ENCODE assay signal across 8 mouse cellular contexts in genomic region chr5:33692393-33692792, GRCm38 (mm10). TPM values are rescaled to one million over a fixed set of nuclear protein-coding genes. Genes with fewer than 3 reads are reported as not detected.
DNase-seq lines count a peak whose midpoint lies in the region; ATAC-seq and TF ChIP-seq lines count a peak whose summit lies in the region.

No protein-coding gene starts in this region.

- peak overlapping the region; percentile 98 for H3K27ac ChIP-seq in lung, embryonic 15.5 days
- H3K27ac ChIP-seq in forebrain, embryonic 15.5 days (replicated peaks) = peak overlapping the region; percentile 71
- H3K27ac ChIP-seq in limb, embryonic 14.5 days (replicated peaks; ENCODE audit: low read depth, low read length) = peak overlapping the region; percentile 88
- peak overlapping the region; percentile 87 for H3K27ac ChIP-seq in stomach, embryonic 14.5 days (ENCODE audit: low read length)

- TF ChIP-seq POLR2A in limb, embryonic 14.5 days (IDR thresholded peaks at IDR 0.05; ENCODE audit: borderline replicate concordance, extremely low read depth, insufficient read depth, insufficient read length) = no peak

- 3% methylated on average over 24 of the region's 24 CpGs for WGBS in lung, embryonic 15.5 days
- 2% methylated on average over 24 of the region's 24 CpGs for WGBS in forebrain, embryonic 15.5 days
- 1% methylated on average over 24 of the region's 24 CpGs for WGBS in limb, embryonic 14.5 days
- WGBS in stomach, embryonic 14.5 days = 4% methylated on average over 24 of the region's 24 CpGs

- H3K27me3 ChIP-seq in lung, embryonic 15.5 days = 0 out of 2 replicates have a peak, but pooled peaks cover 5% of the 10 kb centered on the region
- H3K27me3 ChIP-seq in forebrain, embryonic 15.5 days = peaks cover 3% of the 10 kb centered on the region; the same call in 1 of the 2 replicates
- H3K27me3 ChIP-seq in limb, embryonic 14.5 days (ENCODE audit: control insufficient read depth, insufficient read depth, low read length) = no peaks in the 10 kb centered on the region; the same call in 1 of the 2 replicates
- H3K27me3 ChIP-seq in stomach, embryonic 14.5 days (ENCODE audit: control insufficient read depth, insufficient read depth, low read length) = no peaks in the 10 kb centered on the region

- H3K36me3 ChIP-seq in lung, embryonic 15.5 days = no peaks in the 10 kb centered on the region
- H3K36me3 ChIP-seq in forebrain, embryonic 15.5 days = no peaks in the 10 kb centered on the region
- H3K36me3 ChIP-seq in limb, embryonic 14.5 days (ENCODE audit: control insufficient read depth, insufficient read depth, low read length) = no peaks in the 10 kb centered on the region
- no peaks in the 10 kb centered on the region for H3K36me3 ChIP-seq in stomach, embryonic 14.5 days (ENCODE audit: control insufficient read depth, insufficient read depth, low read length)

- H3K4me3 ChIP-seq in lung, embryonic 15.5 days = no peak overlapping the region
- no peak overlapping the region for H3K4me3 ChIP-seq in forebrain, embryonic 15.5 days
- H3K4me3 ChIP-seq in limb, embryonic 14.5 days (replicated peaks; ENCODE audit: low read length) = no peak overlapping the region
- no peak overlapping the region for H3K4me3 ChIP-seq in stomach, embryonic 14.5 days (ENCODE audit: low read depth, low read length)

- peak; percentile 15; the same call in 1 of the 2 replicates for ATAC-seq in lung, embryonic 15.5 days (ENCODE audit: borderline replicate concordance, extremely low read depth, low FRiP score, low TSS enrichment)
- no peak for ATAC-seq in forebrain, embryonic 15.5 days (replicated peaks)
- peak; percentile 81 for ATAC-seq in limb, embryonic 14.5 days (ENCODE audit: low FRiP score, low read depth)
- ATAC-seq in stomach, embryonic 14.5 days (ENCODE audit: insufficient number of reproducible peaks, insufficient read depth, low FRiP score, low read depth) = peak; percentile 21; the same call in 1 of the 2 replicates
- no peak for ATAC-seq in monocyte, adult 5-6 weeks (replicated peaks; ENCODE audit: insufficient number of reproducible peaks, low FRiP score, low TSS enrichment, poor library complexity, severe bottlenecking)

- no peak for DNase-seq in lung, postnatal 25 days (ENCODE audit: low spot score)
- DNase-seq in limb, embryonic 14.5 days (ENCODE audit: low spot score) = peak; percentile 77
- DNase-seq in B cell, adult 2 months = no peak
- DNase-seq in testis, postnatal 14 days (ENCODE audit: low spot score) = no peak

- peak overlapping the region; percentile 36 for H3K4me2 ChIP-seq in lung, embryonic 15.5 days
- peak overlapping the region; percentile 10; the same call in 1 of the 2 replicates for H3K4me2 ChIP-seq in forebrain, embryonic 15.5 days (replicated peaks)
- peak overlapping the region; percentile 37 for H3K4me2 ChIP-seq in limb, embryonic 14.5 days (replicated peaks; ENCODE audit: low read depth, low read length, severe bottlenecking)
- H3K4me2 ChIP-seq in stomach, embryonic 14.5 days (replicated peaks; ENCODE audit: low read depth, low read length) = peak overlapping the region; percentile 37

- H3K9me3 ChIP-seq in lung, embryonic 15.5 days = no peaks in the 10 kb centered on the region
- no peaks in the 10 kb centered on the region for H3K9me3 ChIP-seq in forebrain, embryonic 15.5 days
- H3K9me3 ChIP-seq in limb, embryonic 14.5 days (ENCODE audit: control insufficient read depth, low read length) = no peaks in the 10 kb centered on the region
- H3K9me3 ChIP-seq in stomach, embryonic 14.5 days (ENCODE audit: control insufficient read depth, low read depth, low read length) = no peaks in the 10 kb centered on the region

- H3K4me1 ChIP-seq in lung, embryonic 15.5 days = peaks cover 79% of the 10 kb centered on the region
- peaks cover 72% of the 10 kb centered on the region for H3K4me1 ChIP-seq in forebrain, embryonic 15.5 days
- H3K4me1 ChIP-seq in limb, embryonic 14.5 days (ENCODE audit: control insufficient read depth, insufficient read depth, low read length) = peaks cover 76% of the 10 kb centered on the region
- peaks cover 52% of the 10 kb centered on the region for H3K4me1 ChIP-seq in stomach, embryonic 14.5 days (ENCODE audit: control insufficient read depth, insufficient read depth, low read length)

- peak overlapping the region; percentile 43; the same call in 1 of the 2 replicates for H3K9ac ChIP-seq in lung, embryonic 15.5 days
- no peak overlapping the region for H3K9ac ChIP-seq in forebrain, embryonic 15.5 days (replicated peaks)
- H3K9ac ChIP-seq in limb, embryonic 14.5 days (ENCODE audit: low read depth, low read length, severe bottlenecking) = peak overlapping the region; percentile 13
- H3K9ac ChIP-seq in stomach, embryonic 14.5 days (replicated peaks; ENCODE audit: low read depth, low read length) = no peak overlapping the region; the same call in 1 of the 2 replicates

RNA-seq across cellular contexts. Expression of gene Fgfr3, which starts 29.1 kb away (rescaled TPM):
- polyA plus RNA-seq in lung, embryonic 15.5 days (2015; fragmentation: Nextera tagmentation; extraction: Ambion mirVana) = 59.1 and 64.7 TPM in 2 replicates
- polyA plus RNA-seq in forebrain, embryonic 15.5 days (2015; fragmentation: Nextera tagmentation; extraction: Ambion mirVana) = 32.9 and 44.3 TPM in 2 replicates
- polyA plus RNA-seq in limb, embryonic 14.5 days (2012; rRNA removed) = 143 and 179 TPM in 2 replicates
- 27.5 and 32.9 TPM in 2 replicates for polyA plus RNA-seq in limb, embryonic 14.5 days (2014; fragmentation: Nextera tagmentation; extraction: Ambion mirVana)
- 23.5 and 27.2 TPM in 2 replicates for polyA plus RNA-seq in stomach, embryonic 14.5 days (2014; fragmentation: Nextera tagmentation; extraction: Ambion mirVana)
- total RNA-seq in monocyte, adult 5-6 weeks (2017) = not detected in 3 replicates

RNA-seq across cellular contexts. Expression of gene Tmem129, which starts 34.2 kb away (rescaled TPM):
- 37.3 and 39.7 TPM in 2 replicates for polyA plus RNA-seq in lung, embryonic 15.5 days (2015; fragmentation: Nextera tagmentation; extraction: Ambion mirVana)
- 31.0 and 35.0 TPM in 2 replicates for polyA plus RNA-seq in forebrain, embryonic 15.5 days (2015; fragmentation: Nextera tagmentation; extraction: Ambion mirVana)
- polyA plus RNA-seq in limb, embryonic 14.5 days (2012; rRNA removed) = 49.9 and 68.5 TPM in 2 replicates
- 44.9 and 49.3 TPM in 2 replicates for polyA plus RNA-seq in limb, embryonic 14.5 days (2014; fragmentation: Nextera tagmentation; extraction: Ambion mirVana)
- 36.3 and 39.8 TPM in 2 replicates for polyA plus RNA-seq in stomach, embryonic 14.5 days (2014; fragmentation: Nextera tagmentation; extraction: Ambion mirVana)
- 5.3 to 21.8 TPM (median 6.9 TPM) in 3 replicates for total RNA-seq in monocyte, adult 5-6 weeks (2017)

RNA-seq across cellular contexts. Expression of gene Tacc3, which starts 34.5 kb away (rescaled TPM):
- polyA plus RNA-seq in lung, embryonic 15.5 days (2015; fragmentation: Nextera tagmentation; extraction: Ambion mirVana) = 217 and 227 TPM in 2 replicates
- polyA plus RNA-seq in forebrain, embryonic 15.5 days (2015; fragmentation: Nextera tagmentation; extraction: Ambion mirVana) = 91.5 and 98.2 TPM in 2 replicates
- polyA plus RNA-seq in limb, embryonic 14.5 days (2012; rRNA removed) = 84.3 and 103 TPM in 2 replicates
- polyA plus RNA-seq in limb, embryonic 14.5 days (2014; fragmentation: Nextera tagmentation; extraction: Ambion mirVana) = 147 and 154 TPM in 2 replicates
- polyA plus RNA-seq in stomach, embryonic 14.5 days (2014; fragmentation: Nextera tagmentation; extraction: Ambion mirVana) = 168 and 174 TPM in 2 replicates
- 24.9 to 30.8 TPM (median 27.7 TPM) in 3 replicates for total RNA-seq in monocyte, adult 5-6 weeks (2017)

RNA-seq across cellular contexts. Expression of gene Slbp, which starts 40.0 kb away (rescaled TPM):
- polyA plus RNA-seq in lung, embryonic 15.5 days (2015; fragmentation: Nextera tagmentation; extraction: Ambion mirVana) = 274 and 284 TPM in 2 replicates
- 129 and 141 TPM in 2 replicates for polyA plus RNA-seq in forebrain, embryonic 15.5 days (2015; fragmentation: Nextera tagmentation; extraction: Ambion mirVana)
- polyA plus RNA-seq in limb, embryonic 14.5 days (2012; rRNA removed) = 110 and 148 TPM in 2 replicates
- polyA plus RNA-seq in limb, embryonic 14.5 days (2014; fragmentation: Nextera tagmentation; extraction: Ambion mirVana) = 190 and 199 TPM in 2 replicates
- polyA plus RNA-seq in stomach, embryonic 14.5 days (2014; fragmentation: Nextera tagmentation; extraction: Ambion mirVana) = 223 TPM in 2 replicates
- total RNA-seq in monocyte, adult 5-6 weeks (2017) = 195 to 235 TPM (median 203 TPM) in 3 replicates

Comparison
In these comparisons a context has a peak if more than half of its experiments do, and no peak if none do; other contexts are left out.
1. ATAC-seq: peak in lung, embryonic 15.5 days (single experiment), limb, embryonic 14.5 days (single experiment) and stomach, embryonic 14.5 days (single experiment); none in forebrain, embryonic 15.5 days (single experiment) and monocyte, adult 5-6 weeks (single experiment).
2. H3K9ac ChIP-seq: peak in lung, embryonic 15.5 days (single experiment) and limb, embryonic 14.5 days (single experiment); none in forebrain, embryonic 15.5 days (single experiment) and stomach, embryonic 14.5 days (single experiment).
3. Peak in every context shown above with its lines, with median percentiles within 50 percentile points of each other: H3K27ac ChIP-seq and H3K4me2 ChIP-seq.